Mouse (Mus musculus): ENCODE measurements around the gene Gmeb1. TPM values are rescaled to one million over a fixed set of nuclear protein-coding genes. Genes with fewer than 3 reads are reported as not detected.

Gmeb1 gene
- polyA plus RNA-seq, 1 experiment from 2014 or later = 36.7 TPM

DNA sequence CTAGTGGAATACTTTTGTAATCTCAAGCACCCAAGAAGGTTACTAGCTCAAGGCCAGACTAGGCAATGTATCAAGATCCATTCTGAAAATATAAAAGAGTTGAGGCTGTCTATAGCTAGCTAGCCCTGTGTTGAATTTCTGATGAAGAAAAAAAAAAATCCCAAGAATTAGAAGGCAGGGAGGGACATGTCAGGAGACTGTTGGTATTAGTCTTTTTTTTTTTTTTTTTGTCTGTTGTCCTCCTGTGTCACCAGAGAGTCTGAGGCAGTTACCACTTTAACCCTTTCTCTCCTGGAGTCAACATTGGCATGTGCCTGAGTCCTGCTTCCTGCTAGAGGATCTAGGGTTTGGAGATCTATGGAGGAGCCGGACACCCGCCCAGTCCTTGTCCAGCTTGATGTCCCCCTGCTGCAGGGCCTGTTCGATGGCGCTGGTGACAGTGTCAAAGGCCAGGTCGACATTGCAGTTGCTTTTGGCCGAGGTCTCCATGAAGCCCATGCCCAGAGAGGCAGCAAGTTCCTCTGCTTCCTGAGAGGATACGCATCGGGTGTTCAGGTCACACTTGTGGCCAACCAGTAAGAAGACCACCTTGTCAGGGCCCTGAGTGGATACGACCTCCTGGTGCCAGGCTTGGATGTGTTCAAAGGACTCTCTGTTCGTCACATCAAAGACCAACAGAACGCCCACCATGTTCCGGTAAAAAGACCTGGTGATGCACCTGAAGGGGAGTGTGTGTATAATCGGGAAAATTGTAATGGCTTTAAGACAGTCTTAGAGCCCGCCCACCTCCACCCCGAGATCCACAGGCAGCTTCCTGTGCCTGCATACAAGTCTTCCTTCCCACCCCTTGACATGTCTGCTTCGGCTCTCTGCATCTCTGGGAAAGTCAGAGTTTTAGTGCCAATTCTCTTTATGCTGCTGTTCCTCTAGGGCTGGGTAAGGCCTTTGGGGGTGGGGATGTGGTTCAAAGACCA is 40.9 kb upstream of the Gmeb1 start:
- peak overlapping the region; percentile 60 for H3K4me3 ChIP-seq (ENCODE audit: low read length)
- H3K27ac ChIP-seq (ENCODE audit: low read length) = peak overlapping the region; percentile 33
- no peaks in the 10 kb centered on the region for H3K9me3 ChIP-seq (ENCODE audit: control insufficient read depth, low read length)
- peak; percentile 51 for ATAC-seq (ENCODE audit: low read depth)
- peak overlapping the region; percentile 77 for H3K9ac ChIP-seq (ENCODE audit: low read length)
- H3K27me3 ChIP-seq (ENCODE audit: control insufficient read depth, insufficient read depth, low read depth, low read length) = no peaks in the 10 kb centered on the region
- H3K36me3 ChIP-seq (ENCODE audit: control insufficient read depth, insufficient read depth, low read length) = no peaks in the 10 kb centered on the region
- peak overlapping the region; percentile 81 for H3K4me2 ChIP-seq (ENCODE audit: low read depth, low read length)
- peaks cover 5% of the 10 kb centered on the region for H3K4me1 ChIP-seq (replicated peaks; ENCODE audit: control insufficient read depth, insufficient read depth, low read length)
- 62% methylated on average over 16 of the region's 16 CpGs for WGBS

GRCm38 (mm10) chr4:132301486-132301885 is 40.1 kb upstream of the Gmeb1 start:
- H3K4me1 ChIP-seq (replicated peaks; ENCODE audit: control insufficient read depth, insufficient read depth, low read length) = peaks cover 5% of the 10 kb centered on the region

DNA sequence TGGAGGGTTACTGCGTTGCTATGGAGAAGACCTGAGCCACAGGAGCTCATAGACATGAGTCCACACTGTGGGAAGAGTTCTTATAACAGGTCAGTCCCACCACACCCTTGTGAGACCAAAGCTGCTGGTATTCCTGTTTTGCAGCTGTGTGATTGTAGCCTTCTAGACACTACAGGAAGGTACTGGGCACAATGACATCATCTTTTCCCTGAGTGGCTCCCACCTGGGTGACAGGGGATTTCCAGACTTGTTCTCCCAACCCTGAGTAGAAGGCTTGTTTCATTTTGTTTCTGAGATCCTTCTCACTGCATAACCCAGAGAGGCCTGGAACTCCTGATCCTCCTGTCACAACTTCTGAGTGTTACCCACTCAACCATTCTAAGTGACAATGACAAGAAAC is 38.4 kb upstream of the Gmeb1 start:
- no peak for ATAC-seq (ENCODE audit: low read depth)
- H3K4me3 ChIP-seq (ENCODE audit: low read length) = no peak overlapping the region
- H3K4me1 ChIP-seq (replicated peaks; ENCODE audit: control insufficient read depth, insufficient read depth, low read length) = peaks cover 5% of the 10 kb centered on the region
- H3K27me3 ChIP-seq (ENCODE audit: control insufficient read depth, insufficient read depth, low read depth, low read length) = no peaks in the 10 kb centered on the region
- no peak overlapping the region for H3K4me2 ChIP-seq (ENCODE audit: low read depth, low read length)
- no peak overlapping the region for H3K9ac ChIP-seq (ENCODE audit: low read length)
- WGBS = 78% methylated on average over 1 of the region's 1 CpGs
- H3K36me3 ChIP-seq (ENCODE audit: control insufficient read depth, insufficient read depth, low read length) = no peaks in the 10 kb centered on the region
- no peaks in the 10 kb centered on the region for H3K9me3 ChIP-seq (ENCODE audit: control insufficient read depth, low read length)
- H3K27ac ChIP-seq (ENCODE audit: low read length) = no peak overlapping the region

More at GRCm38 (mm10) chr4:132301486-132301885, 40.1 kb upstream of the Gmeb1 start:
- Histone ChIP-seq H3K4me2 (ENCODE audit: low read depth, low read length) (no peak overlapping the region), H3K27ac (ENCODE audit: low read length) (no peak overlapping the region), H3K9ac (ENCODE audit: low read length) (no peak overlapping the region), H3K9me3 (ENCODE audit: control insufficient read depth, low read length) (no peaks in the 10 kb centered on the region), H3K36me3 (ENCODE audit: control insufficient read depth, insufficient read depth, low read length) (no peaks in the 10 kb centered on the region), H3K4me3 (ENCODE audit: low read length) (no peak overlapping the region), H3K27me3 (ENCODE audit: control insufficient read depth, insufficient read depth, low read depth, low read length) (no peaks in the 10 kb centered on the region)
- no peak for ATAC-seq (ENCODE audit: low read depth)
- WGBS = 71% methylated on average over 6 of the region's 6 CpGs

- H3K36me3 ChIP-seq (ENCODE audit: control insufficient read depth, insufficient read depth, low read length) = peaks cover 6% of the 10 kb centered on the region
- 42% methylated on average over 8 of the region's 8 CpGs for WGBS
Observed at GRCm38 (mm10) chr4:132295696-132296390, 34.4 kb upstream of the Gmeb1 start.

GRCm38 (mm10) chr4:132293682-132294240 is 32.4 kb upstream of the Gmeb1 start:
- ATAC-seq (ENCODE audit: low read depth) = no peak
- no peaks in the 10 kb centered on the region for H3K27me3 ChIP-seq (ENCODE audit: control insufficient read depth, insufficient read depth, low read depth, low read length)
- WGBS = 69% methylated on average over 7 of the region's 7 CpGs

More at GRCm38 (mm10) chr4:132295696-132296390, 34.4 kb upstream of the Gmeb1 start:
- H3K9ac ChIP-seq (ENCODE audit: low read length) = no peak overlapping the region
- H3K4me3 ChIP-seq (ENCODE audit: low read length) = no peak overlapping the region
- no peaks in the 10 kb centered on the region for H3K4me1 ChIP-seq (replicated peaks; ENCODE audit: control insufficient read depth, insufficient read depth, low read length)
- H3K9me3 ChIP-seq (ENCODE audit: control insufficient read depth, low read length) = peaks cover 5% of the 10 kb centered on the region; the same call in 1 of the 2 replicates
- ATAC-seq (ENCODE audit: low read depth) = no peak
- H3K27ac ChIP-seq (ENCODE audit: low read length) = no peak overlapping the region
- no peak overlapping the region for H3K4me2 ChIP-seq (ENCODE audit: low read depth, low read length)
- H3K27me3 ChIP-seq (ENCODE audit: control insufficient read depth, insufficient read depth, low read depth, low read length) = no peaks in the 10 kb centered on the region

GRCm38 (mm10) chr4:132292988-132293387 is 31.6 kb upstream of the Gmeb1 start:
- H3K27me3 ChIP-seq (ENCODE audit: control insufficient read depth, insufficient read depth, low read depth, low read length) = no peaks in the 10 kb centered on the region
- peak; percentile 54; the same call in 1 of the 2 replicates for ATAC-seq (ENCODE audit: low read depth)
- H3K27ac ChIP-seq (ENCODE audit: low read length) = no peak overlapping the region
- no peak overlapping the region for H3K9ac ChIP-seq (ENCODE audit: low read length)
- H3K9me3 ChIP-seq (ENCODE audit: control insufficient read depth, low read length) = peaks cover 5% of the 10 kb centered on the region; the same call in 1 of the 2 replicates
- no peak overlapping the region for H3K4me3 ChIP-seq (ENCODE audit: low read length)
- peaks cover 14% of the 10 kb centered on the region for H3K36me3 ChIP-seq (ENCODE audit: control insufficient read depth, insufficient read depth, low read length)
- no peaks in the 10 kb centered on the region for H3K4me1 ChIP-seq (replicated peaks; ENCODE audit: control insufficient read depth, insufficient read depth, low read length)
- 47% methylated on average over 4 of the region's 4 CpGs for WGBS
- H3K4me2 ChIP-seq (ENCODE audit: low read depth, low read length) = no peak overlapping the region

More at GRCm38 (mm10) chr4:132293682-132294240, 32.4 kb upstream of the Gmeb1 start:
- peak overlapping the region; percentile 26; the same call in 1 of the 2 replicates for H3K9ac ChIP-seq (ENCODE audit: low read length)
- H3K4me3 ChIP-seq (ENCODE audit: low read length) = no peak overlapping the region
- peaks cover 5% of the 10 kb centered on the region; the same call in 1 of the 2 replicates for H3K9me3 ChIP-seq (ENCODE audit: control insufficient read depth, low read length)
- no peaks in the 10 kb centered on the region for H3K4me1 ChIP-seq (replicated peaks; ENCODE audit: control insufficient read depth, insufficient read depth, low read length)
- no peak overlapping the region for H3K27ac ChIP-seq (ENCODE audit: low read length)
- H3K4me2 ChIP-seq (ENCODE audit: low read depth, low read length) = no peak overlapping the region
- H3K36me3 ChIP-seq (ENCODE audit: control insufficient read depth, insufficient read depth, low read length) = peaks cover 14% of the 10 kb centered on the region

- ATAC-seq (ENCODE audit: low read depth) = no peak
- H3K9ac ChIP-seq (ENCODE audit: low read length) = no peak overlapping the region
- no peaks in the 10 kb centered on the region for H3K27me3 ChIP-seq (ENCODE audit: control insufficient read depth, insufficient read depth, low read depth, low read length)
- H3K4me1 ChIP-seq (replicated peaks; ENCODE audit: control insufficient read depth, insufficient read depth, low read length) = no peaks in the 10 kb centered on the region
- peaks cover 5% of the 10 kb centered on the region; the same call in 1 of the 2 replicates for H3K9me3 ChIP-seq (ENCODE audit: control insufficient read depth, low read length)
- H3K36me3 ChIP-seq (ENCODE audit: control insufficient read depth, insufficient read depth, low read length) = peaks cover 16% of the 10 kb centered on the region
- H3K27ac ChIP-seq (ENCODE audit: low read length) = no peak overlapping the region
- WGBS = 83% methylated on average over 12 of the region's 12 CpGs
- H3K4me3 ChIP-seq (ENCODE audit: low read length) = no peak overlapping the region
- H3K4me2 ChIP-seq (ENCODE audit: low read depth, low read length) = no peak overlapping the region
Observed at GRCm38 (mm10) chr4:132291624-132292335, 30.4 kb upstream of the Gmeb1 start.

GRCm38 (mm10) chr4:132291056-132291455 is 29.7 kb upstream of the Gmeb1 start:
- no peak overlapping the region for H3K9ac ChIP-seq (ENCODE audit: low read length)
- peaks cover 5% of the 10 kb centered on the region; the same call in 1 of the 2 replicates for H3K9me3 ChIP-seq (ENCODE audit: control insufficient read depth, low read length)
- H3K36me3 ChIP-seq (ENCODE audit: control insufficient read depth, insufficient read depth, low read length) = peaks cover 20% of the 10 kb centered on the region
- ATAC-seq (ENCODE audit: low read depth) = no peak
- H3K27me3 ChIP-seq (ENCODE audit: control insufficient read depth, insufficient read depth, low read depth, low read length) = no peaks in the 10 kb centered on the region
- 92% methylated on average over 4 of the region's 4 CpGs for WGBS
- no peak overlapping the region for H3K27ac ChIP-seq (ENCODE audit: low read length)
- H3K4me3 ChIP-seq (ENCODE audit: low read length) = no peak overlapping the region
- no peak overlapping the region for H3K4me2 ChIP-seq (ENCODE audit: low read depth, low read length)
- no peaks in the 10 kb centered on the region for H3K4me1 ChIP-seq (replicated peaks; ENCODE audit: control insufficient read depth, insufficient read depth, low read length)
